In genomic region chr16:21488413-21488812, GRCm38 (mm10) we compare ENCODE assay signal across 7 mouse cellular contexts.
DNase-seq lines count a peak whose midpoint lies in the region; ATAC-seq and TF ChIP-seq lines count a peak whose summit lies in the region.

No protein-coding gene starts in this region.

- peak; percentile 37; the same call in 1 of the 2 replicates for ATAC-seq in forebrain, embryonic 14.5 days
- 0 out of 2 replicates have a peak, but pooled peaks have one; percentile 24 for ATAC-seq in kidney, embryonic 14.5 days (ENCODE audit: low FRiP score, low TSS enrichment)
- no peak for ATAC-seq in liver, embryonic 14.5 days (ENCODE audit: insufficient read depth)

- H3K4me1 ChIP-seq in forebrain, embryonic 14.5 days (ENCODE audit: control insufficient read depth, insufficient read depth, low read length): no peaks in the 10 kb centered on the region
- 0 out of 2 replicates have a peak, but pooled peaks cover 4% of the 10 kb centered on the region for H3K4me1 ChIP-seq in kidney, embryonic 14.5 days (ENCODE audit: control insufficient read depth, insufficient read depth, low read length)
- no peaks in the 10 kb centered on the region for H3K4me1 ChIP-seq in liver, embryonic 14.5 days (replicated peaks; ENCODE audit: control insufficient read depth in 2 of 2, insufficient read depth in 2 of 2, low read length in 1 of 2)

- no peaks in the 10 kb centered on the region for H3K36me3 ChIP-seq in forebrain, embryonic 14.5 days (ENCODE audit: control insufficient read depth, insufficient read depth, low read length)
- no peaks in the 10 kb centered on the region; the same call in 1 of the 2 replicates for H3K36me3 ChIP-seq in kidney, embryonic 14.5 days (ENCODE audit: control insufficient read depth, insufficient read depth, low read length)
- no peaks in the 10 kb centered on the region for H3K36me3 ChIP-seq in liver, embryonic 14.5 days (replicated peaks; ENCODE audit: control insufficient read depth, insufficient read depth, low read depth)

- H3K27me3 ChIP-seq in forebrain, embryonic 14.5 days (replicated peaks; ENCODE audit: control insufficient read depth, insufficient read depth, low read length): no peaks in the 10 kb centered on the region
- no peaks in the 10 kb centered on the region for H3K27me3 ChIP-seq in kidney, embryonic 14.5 days (ENCODE audit: control insufficient read depth, insufficient read depth, low read length)
- H3K27me3 ChIP-seq in liver, embryonic 14.5 days (ENCODE audit: control insufficient read depth, insufficient read depth, low read length): no peaks in the 10 kb centered on the region

- H3K4me2 ChIP-seq in forebrain, embryonic 14.5 days (ENCODE audit: low read length): no peak overlapping the region
- no peak overlapping the region for H3K4me2 ChIP-seq in kidney, embryonic 14.5 days (replicated peaks; ENCODE audit: low read depth, low read length)
- no peak overlapping the region for H3K4me2 ChIP-seq in liver, embryonic 14.5 days (ENCODE audit: low read depth)

- 50% methylated on average over 4 of the region's 4 CpGs for WGBS in forebrain, embryonic 14.5 days
- 51% methylated on average over 4 of the region's 4 CpGs for WGBS in kidney, embryonic 14.5 days
- WGBS in liver, embryonic 14.5 days (ENCODE audit: insufficient replicate concordance): 47% methylated on average over 4 of the region's 4 CpGs

- TF ChIP-seq EP300 in liver, embryonic 14.5 days (IDR thresholded peaks at IDR 0.05; ENCODE audit: low read depth): no peak

- no peak overlapping the region for H3K27ac ChIP-seq in forebrain, embryonic 14.5 days (ENCODE audit: low read depth, low read length)
- no peak overlapping the region for H3K27ac ChIP-seq in kidney, embryonic 14.5 days (ENCODE audit: low read depth, low read length)
- H3K27ac ChIP-seq in liver, embryonic 14.5 days: no peak overlapping the region

- peak; percentile 80 for TF ChIP-seq CTCF in liver, embryonic 14.5 days (IDR thresholded peaks at IDR 0.05; ENCODE audit: low read depth)

- no peaks in the 10 kb centered on the region for H3K9me3 ChIP-seq in forebrain, embryonic 14.5 days (replicated peaks; ENCODE audit: control insufficient read depth, low read length)
- H3K9me3 ChIP-seq in kidney, embryonic 14.5 days (ENCODE audit: control insufficient read depth, low read length): no peaks in the 10 kb centered on the region
- no peaks in the 10 kb centered on the region for H3K9me3 ChIP-seq in liver, embryonic 14.5 days (ENCODE audit: control insufficient read depth, low read length)

- peak; percentile 33 for DNase-seq in urinary bladder, postnatal 25 days (ENCODE audit: low spot score)
- no peak for DNase-seq in urinary bladder, postnatal 10 days (ENCODE audit: low spot score)
- peak; percentile 75 for DNase-seq in brain, adult 2 months (ENCODE audit: low read depth, low spot score)
- DNase-seq in forebrain, embryonic 14.5 days (ENCODE audit: low spot score): peak; percentile 79
- peak in 1 of 3 experiments; percentile 16 for DNase-seq in liver, embryonic 14.5 days (ENCODE audit: low read depth in 3 of 3, low spot score in 3 of 3)
- peak; percentile 46 for DNase-seq in right cerebral cortex, adult 18-20 months

- H3K9ac ChIP-seq in forebrain, embryonic 14.5 days (ENCODE audit: low read length): no peak overlapping the region
- no peak overlapping the region for H3K9ac ChIP-seq in kidney, embryonic 14.5 days (ENCODE audit: low read depth, low read length)
- H3K9ac ChIP-seq in liver, embryonic 14.5 days (replicated peaks): no peak overlapping the region

- H3K4me3 ChIP-seq in forebrain, embryonic 14.5 days (ENCODE audit: low read depth, low read length): no peak overlapping the region
- H3K4me3 ChIP-seq in kidney, embryonic 14.5 days (ENCODE audit: low read length): no peak overlapping the region
- H3K4me3 ChIP-seq in liver, embryonic 14.5 days (ENCODE audit: insufficient read depth in 1 of 2, low read depth in 2 of 2, low read length in 2 of 2): no peak overlapping the region
